Mouse (Mus musculus) large intestine, adult 2 months (tissue): ENCODE data around the gene Pi16. TPM values are rescaled to one million over a fixed set of nuclear protein-coding genes. Genes with fewer than 3 reads are reported as not detected.
A peak's percentile ranks its signal among the peaks of the same experiment; 100 is the strongest.
"Not testable (repeated sequence)": the region's sequence is repeated elsewhere in the genome, so short reads cannot be mapped to it uniquely, and the experiment has no call there.

Experiments
- DNase-seq: peaks from one replicate; pipeline ENCODE4 v3.0.0-alpha.2; 2012; ENCODE audit warnings: low read depth, low spot score
- WGBS: fragments of 180-500 bp; shearing (Covaris S2); methylation state at CpG from one replicate; pipeline ENCODE4 v1.1.7; 2018; 5-methylcytosine and 5-hydroxymethylcytosine counted together
- polyA plus RNA-seq: library from polyadenylated mRNA; depleted of rRNA; stranded (reverse); fragments of >200 nt; gene quantifications from 2 replicates; pipeline ENCODE4 v1.2.3, GENCODE M21; 2012; rRNA removed

The Pi16 gene
- 1.4 and 1.5 TPM in 2 replicates for polyA plus RNA-seq

DNA sequence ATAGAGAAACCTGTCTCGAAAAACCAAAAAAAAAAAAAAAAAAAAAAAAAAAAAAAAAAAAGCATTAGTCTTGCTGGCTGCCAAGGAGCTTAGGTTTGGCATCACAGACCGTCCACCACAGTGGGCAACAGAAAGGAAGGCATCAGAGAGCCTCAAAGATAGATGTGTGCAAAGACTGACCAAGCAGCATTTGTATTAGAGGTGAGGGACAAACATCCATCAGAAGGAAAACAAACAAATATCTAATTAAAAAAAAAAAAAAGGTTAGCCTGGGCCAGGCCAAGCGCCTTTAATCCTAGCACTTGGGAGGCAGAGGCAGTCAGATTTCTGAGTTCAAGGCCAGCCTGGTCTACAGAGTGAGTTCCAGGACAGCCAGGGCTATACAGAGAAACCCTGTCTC, at the start of gene Pi16:
Pi16 (plus strand) TSS at position 301 of the 400 bp plus-strand sequence.
- WGBS = 81% methylated on average over 3 of the region's 3 CpGs
- DNase-seq = not testable (repeated sequence)

DNA sequence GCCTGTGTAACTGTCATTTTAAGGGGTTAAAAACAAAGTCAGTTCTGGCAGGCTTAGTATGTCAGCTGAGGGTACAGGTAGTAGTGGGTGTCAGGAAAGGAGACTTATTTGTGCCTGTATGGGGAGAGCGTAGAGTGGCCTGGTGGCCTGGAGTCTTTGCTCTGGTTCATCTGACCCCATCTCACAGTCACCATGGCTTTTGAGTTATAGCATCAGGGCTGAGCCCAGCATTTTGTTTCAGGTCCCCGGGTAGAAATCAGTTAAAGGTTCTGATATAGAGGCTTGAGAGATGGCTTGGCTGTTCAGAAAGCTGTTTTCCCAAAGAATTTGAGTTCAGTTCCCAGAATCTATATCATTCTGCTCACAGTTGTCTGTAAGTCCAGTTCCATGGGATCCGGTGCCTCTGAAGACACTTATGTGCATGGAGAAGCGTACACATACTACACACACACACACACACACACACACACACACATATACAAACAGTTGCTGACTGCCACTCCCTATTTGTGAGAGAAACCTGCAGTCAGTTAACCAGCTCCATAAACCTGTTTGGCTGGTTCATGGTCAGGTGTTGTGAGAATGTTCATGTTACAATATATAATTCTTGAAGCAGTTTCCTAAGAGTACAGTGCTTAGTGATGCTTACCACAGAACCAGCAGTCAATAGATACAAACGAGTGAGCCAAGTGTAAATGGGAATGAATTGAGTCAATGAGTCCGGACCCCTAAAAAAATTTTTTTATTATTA, 49.4 kb upstream of the Pi16 start:
- 27% methylated on average over 6 of the region's 6 CpGs for WGBS

DNA sequence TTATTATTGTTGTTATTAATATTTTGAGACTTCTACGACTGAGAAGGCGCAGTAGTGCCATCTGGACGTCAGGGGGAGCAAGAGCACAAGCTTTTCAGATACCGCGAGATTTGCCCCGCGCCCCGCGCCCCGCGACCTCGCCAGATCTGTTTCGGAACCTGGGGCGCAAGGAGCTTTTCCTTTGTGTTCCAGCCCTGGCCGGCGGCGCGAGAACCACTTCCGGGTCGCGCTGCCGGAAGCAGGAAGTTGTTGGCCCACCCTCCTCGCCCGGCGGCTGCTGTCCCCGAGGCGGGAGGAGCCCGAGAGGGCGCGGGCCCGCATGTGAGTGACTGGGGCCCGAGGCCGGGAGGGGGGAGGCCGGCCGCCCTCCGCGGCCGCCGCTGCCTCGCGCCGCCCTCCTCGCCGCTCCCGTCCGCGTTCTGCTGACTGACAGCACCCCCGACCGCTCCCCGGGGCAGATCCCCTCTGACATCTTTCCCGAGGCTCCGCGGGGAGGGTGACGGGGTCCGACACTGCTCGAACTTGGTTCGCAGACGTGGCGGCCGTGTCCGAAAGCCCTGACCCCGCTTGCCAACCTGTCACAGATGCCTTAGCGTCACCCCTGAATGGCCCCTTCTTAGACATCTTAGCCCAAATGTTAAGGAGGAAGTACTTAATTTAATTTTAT, 48.7 kb upstream of the Pi16 start, which contains the start of gene BC004004:
BC004004 (plus strand) TSS at position 107 of the 667 bp plus-strand sequence.
- DNase-seq = no peak
- under 1% methylated on average over 51 of the region's 63 CpGs for WGBS

More for the DNA sequence above, 49.4 kb upstream of the Pi16 start:
- peak; percentile 73 for DNase-seq

DNA sequence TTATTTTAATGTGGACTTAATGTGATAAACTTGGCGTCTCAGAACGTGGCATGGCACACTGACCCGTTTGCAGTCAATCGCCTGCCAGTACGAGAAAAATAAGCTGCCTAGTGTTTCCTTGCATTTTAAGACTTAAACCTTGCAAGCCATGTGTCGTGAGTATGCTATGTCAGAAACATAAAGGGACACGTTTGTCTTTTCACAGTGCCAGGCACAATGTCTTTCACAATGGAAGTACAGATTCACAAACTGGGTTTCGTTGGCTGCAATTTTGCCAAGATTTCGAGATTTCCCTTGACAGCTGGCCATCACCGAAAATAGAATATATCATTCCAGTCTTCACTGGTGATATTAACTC, 48.2 kb upstream of the Pi16 start:
- WGBS = 7% methylated on average over 10 of the region's 10 CpGs
- no peak for DNase-seq

DNA sequence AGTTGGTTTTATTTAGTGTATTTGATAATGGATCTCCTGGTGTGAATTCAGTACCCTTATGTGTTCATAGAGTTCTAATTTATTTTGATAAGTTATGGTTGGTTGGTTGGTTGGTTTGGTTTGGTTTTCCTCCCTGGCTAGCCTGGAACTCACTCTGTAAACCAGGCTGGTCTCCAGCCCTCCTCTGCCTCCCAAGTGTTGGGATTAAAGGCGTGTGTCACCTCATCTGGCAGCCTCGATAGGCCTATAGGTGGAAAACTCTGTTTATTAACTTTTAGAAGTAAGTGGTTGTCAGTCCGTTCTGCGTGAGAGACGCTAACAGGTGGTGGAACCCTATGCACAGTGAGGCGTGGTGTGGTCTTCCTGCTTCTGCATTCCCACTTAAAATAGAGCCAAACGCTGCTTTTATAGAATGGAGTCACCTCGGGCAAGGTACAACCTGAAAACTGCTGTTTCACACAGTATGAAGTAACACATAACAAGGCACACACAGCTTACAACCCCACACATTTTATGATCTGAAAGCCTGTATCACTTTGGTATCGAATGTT, 47.3 kb upstream of the Pi16 start:
- 61% methylated on average over 9 of the region's 9 CpGs for WGBS
- DNase-seq = no peak

DNA sequence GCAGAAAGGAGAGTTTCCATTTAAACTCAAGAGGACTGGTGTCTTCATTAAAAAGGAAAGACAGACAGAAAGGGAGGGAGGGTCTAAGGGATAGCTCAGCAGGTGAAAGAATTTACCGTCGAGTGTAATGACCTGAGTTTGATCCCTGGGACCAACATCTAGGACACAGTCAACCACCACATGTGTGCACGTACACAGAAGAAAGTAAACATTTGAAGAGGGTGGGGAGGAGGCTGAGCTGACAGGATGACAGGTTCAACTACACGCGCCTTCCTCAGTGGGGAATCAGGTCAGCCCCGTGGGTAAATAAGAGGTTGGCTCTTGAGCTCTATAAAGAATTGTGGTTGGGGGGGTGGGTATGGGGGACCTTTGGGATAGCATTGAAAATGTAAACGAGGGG, 44.3 kb upstream of the Pi16 start:
- WGBS = 52% methylated on average over 7 of the region's 7 CpGs
- no peak for DNase-seq

DNA sequence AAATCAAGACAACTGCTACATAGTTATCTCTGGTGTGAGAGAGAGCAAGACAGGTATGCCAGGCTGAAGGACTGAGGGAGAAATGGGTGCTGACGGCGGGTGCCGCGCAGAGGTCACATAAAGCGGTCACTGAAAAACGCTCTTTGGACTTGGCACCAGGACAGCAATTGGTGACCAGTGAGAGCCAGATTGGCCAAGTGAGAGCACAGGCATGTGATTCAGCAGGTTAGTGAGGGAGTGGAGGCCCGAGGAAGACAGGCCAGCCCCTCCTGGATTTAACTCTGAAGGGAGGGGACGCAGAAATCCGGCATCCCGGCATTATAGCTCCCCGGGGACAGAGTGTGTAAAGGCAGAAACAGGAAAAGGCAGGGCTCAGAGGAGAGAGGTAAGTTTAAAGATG, 43.6 kb upstream of the Pi16 start:
- DNase-seq = no peak
- 46% methylated on average over 11 of the region's 11 CpGs for WGBS

DNA sequence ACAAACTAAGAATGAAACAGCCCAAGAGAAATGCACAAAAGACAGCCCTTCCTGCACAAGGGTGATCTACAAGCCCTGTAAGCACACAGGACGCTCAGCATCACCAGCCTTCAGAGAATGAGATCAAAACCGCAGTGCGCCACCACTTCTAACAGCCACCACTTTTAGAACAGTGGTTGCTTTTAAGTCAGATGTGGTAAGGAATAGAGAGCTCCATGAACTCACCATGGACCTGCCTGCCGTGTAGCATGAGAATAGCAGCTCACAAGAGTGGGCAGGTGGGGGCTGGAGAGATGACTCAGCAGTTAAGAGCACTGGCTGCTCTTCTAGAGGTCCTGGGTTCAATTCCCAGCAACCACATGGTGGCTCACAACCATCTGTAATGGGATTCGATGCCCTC, 37.1 kb upstream of the Pi16 start:
- no peak for DNase-seq
- 97% methylated on average over 5 of the region's 5 CpGs for WGBS

DNA sequence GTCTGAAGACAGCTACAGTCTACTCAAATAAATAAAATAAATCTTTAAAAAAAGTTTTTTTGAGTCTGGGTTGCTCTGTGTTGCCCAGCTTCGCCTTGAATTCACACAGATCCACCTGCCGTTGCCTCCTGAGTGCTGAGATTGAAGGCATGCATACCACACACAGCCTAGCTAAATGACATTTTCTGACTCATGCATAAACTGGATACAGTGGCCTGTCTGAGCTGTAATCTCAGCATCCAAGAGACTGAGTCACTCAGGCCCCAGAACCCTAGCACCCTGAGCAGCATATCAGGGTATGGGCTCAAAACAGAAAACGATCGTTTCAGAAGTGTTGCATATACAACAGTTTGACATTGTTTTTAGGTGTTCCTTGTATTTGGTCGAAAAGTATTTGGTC, 35.9 kb upstream of the Pi16 start:
- DNase-seq = no peak
- 80% methylated on average over 5 of the region's 5 CpGs for WGBS

DNA sequence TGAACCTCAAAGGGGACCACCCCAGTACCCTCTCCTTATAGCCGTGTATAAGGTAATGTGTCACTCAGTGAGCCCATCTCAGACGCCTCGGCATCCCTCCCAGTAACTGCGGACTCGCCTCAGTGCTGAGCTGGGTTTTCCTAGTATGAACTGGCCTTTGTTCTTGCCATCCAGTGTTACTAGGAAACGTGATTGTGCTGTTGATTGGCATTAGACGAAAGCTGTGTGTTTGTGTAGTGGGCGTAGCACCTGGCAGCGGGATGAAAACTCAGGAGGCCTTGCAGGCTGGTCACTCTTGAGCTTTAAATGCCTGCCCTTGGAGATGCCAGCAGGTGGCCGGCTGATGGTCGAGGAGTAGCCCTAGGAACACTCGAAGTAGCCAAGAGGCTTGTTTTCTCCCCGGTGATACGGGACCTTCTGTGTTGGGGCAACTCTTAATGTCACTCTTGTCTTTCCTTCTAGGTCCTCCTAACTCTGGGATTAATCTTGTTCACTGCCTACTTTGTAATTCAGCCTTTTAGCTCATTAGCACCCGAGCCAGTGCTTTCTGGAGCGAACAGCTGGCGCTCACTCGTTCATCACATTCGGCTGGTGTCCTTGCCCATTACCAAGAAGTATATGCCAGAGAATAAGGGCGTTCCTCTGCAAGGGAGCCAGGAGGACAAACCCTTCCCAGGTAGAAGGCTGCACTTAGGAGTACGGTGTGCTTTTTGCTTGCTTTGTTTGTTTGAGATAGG, 35.1 kb upstream of the Pi16 start:
- WGBS = 55% methylated on average over 21 of the region's 21 CpGs
- DNase-seq = no peak

DNA sequence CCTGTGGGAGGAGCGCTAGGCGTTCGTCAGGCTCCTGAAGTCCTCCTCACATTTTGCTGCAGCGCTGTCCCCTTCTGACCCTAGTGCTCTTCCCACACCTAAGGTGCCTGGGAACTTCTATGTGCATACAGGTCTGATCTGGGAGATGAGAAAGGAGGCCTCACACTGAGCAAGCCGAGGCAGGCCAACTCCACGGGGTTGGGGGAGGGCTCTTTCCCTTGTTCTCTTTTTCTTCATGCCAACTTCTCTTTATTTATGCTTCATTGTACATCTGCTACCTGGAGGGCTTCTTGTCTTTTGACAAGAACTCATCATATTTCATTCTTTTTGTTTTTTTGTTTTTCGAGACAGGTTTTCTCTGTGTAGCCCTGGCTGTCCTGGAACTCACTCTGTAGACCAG, 25.7 kb upstream of the Pi16 start:
- WGBS = 89% methylated on average over 7 of the region's 7 CpGs
- no peak for DNase-seq

DNA sequence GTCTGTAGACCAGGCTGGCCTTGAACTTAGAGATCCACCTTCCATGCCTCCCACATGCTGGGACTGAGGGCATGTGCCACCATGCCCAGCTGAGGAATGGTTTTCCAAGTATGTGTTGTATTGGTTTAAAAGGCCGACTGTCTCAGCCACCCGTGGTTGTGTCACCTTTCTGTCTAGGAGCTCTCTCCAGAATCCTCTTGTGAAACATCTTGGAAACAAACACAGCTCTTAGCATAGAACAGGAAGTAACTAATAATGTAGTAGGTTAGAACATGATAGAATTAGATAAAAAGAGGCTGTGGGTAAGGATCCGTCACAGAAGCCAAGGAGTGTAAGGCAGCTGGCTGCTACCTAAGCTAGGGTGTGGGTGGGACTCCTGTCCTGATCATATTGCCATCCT, 24.5 kb upstream of the Pi16 start:
- DNase-seq = no peak
- 66% methylated on average over 3 of the region's 3 CpGs for WGBS

DNA sequence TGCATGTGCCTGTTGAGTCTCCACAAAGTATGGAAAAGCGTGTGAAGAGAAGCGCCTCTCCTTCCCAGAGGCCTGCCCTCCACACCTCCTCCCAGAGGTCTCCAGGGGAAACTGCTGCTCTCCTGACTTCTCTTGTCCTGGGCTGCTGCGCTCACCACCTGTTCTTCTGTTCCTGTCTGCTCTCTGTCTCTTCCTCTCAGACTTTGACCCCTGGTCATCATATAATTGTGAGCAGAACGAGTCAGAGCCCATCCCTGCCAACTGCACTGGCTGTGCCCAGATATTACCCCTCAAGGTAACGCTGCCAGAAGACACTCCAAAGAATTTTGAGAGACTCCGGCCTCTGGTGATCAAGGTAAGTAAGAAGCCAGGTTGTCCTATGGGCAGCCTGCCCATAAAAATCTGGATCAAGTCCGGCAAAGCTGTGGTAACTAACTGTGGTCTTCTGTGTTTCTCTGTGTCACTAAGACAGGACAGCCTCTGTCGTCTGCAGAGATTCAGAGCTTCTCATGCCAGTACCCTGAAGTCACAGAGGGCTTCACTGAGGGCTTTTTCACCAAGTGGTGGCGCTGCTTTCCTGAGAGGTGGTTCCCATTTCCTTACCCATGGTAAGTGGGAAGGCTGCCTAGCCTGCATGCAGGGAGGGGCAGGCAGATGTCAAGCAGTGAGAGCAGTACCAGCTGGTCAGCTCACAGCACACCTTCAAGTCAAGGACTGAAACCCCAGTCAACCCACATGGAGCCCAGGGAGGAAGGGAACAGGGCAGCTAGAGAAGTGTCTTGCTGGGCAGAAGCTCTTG, 23.5 kb upstream of the Pi16 start:
- DNase-seq = peak; percentile 76
- WGBS = 34% methylated on average over 9 of the region's 9 CpGs

DNA sequence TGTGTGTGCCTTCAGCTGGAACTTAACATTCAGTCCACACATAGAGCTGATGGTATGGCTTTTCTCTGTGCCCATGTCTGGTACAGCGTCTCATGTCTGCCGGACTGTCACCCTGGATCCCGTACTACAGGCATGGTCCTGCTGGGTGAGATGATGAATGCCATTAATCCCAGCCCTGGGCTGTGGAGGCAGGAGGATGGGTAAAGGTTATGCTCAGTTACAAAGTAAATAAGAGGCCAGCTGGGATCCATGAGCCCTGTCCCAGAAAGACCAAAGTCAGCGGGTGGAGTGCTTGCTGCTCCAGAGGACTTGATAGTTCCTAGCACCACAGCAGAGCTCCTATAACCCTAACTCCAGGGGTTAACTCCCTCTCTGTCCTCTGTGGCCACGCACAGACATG, 21.6 kb upstream of the Pi16 start:
- 58% methylated on average over 5 of the region's 5 CpGs for WGBS
- no peak for DNase-seq

DNA sequence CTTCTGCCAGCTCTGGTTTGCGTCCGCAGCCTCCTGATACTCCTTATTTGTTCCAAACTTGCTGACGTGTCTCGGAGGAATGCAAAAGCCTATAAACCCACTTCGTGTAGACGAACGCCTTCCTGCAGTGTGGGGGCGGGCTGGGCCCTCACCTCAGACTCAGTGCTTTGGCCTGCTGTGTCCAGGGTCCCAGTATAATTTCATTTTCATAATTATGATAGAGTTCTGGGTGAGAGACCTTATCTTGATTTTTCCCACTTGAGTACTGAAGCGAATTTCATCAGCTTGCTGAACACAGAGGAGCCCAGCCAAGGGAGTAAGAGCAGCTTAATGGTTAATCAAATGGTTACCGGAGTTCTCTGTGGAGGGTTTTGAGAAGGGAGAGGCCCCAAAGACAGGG, 20.2 kb upstream of the Pi16 start:
- DNase-seq = no peak
- WGBS = 73% methylated on average over 10 of the region's 10 CpGs

DNA sequence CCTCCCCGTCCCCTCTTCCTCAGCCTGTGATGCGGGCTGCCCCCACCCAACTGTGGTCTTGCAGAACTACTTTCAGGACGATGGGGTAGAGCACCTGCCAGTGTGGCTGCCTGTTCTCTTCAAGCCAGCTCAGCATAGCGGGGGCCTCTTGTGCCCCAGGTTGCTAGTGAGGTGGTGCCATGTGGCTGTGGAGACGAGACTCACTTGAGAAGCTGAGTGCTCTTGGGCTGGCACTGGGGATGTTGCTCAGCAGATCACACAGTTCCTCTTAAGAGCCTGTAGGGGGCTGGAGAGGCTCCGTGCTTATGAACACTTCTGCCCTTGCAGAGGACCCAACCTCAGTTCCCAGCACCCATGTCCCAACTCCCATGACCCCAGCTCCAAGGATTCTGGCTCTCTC, 19.7 kb upstream of the Pi16 start:
- 80% methylated on average over 6 of the region's 6 CpGs for WGBS
- no peak for DNase-seq

DNA sequence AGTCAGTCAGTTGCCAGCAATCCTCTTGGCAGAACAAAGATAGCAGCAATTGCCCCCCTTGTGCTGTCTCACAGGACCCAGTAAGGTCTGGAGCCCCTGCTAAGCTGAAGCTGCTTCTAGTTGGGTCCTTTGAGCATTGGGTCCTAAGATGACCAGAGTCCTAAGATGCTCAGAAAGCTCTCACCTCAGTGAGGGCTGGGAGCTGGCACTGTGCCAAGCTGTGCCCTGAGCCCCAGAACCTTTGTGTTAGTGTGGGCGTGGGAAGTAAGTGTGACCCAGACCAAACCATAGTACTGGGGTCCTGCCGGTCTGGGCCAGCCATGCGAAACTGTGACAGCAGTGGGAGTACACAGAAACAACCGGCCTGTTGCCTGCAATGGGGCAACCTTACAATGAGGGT, 18.2 kb upstream of the Pi16 start:
- WGBS = 91% methylated on average over 4 of the region's 4 CpGs
- no peak for DNase-seq

DNA sequence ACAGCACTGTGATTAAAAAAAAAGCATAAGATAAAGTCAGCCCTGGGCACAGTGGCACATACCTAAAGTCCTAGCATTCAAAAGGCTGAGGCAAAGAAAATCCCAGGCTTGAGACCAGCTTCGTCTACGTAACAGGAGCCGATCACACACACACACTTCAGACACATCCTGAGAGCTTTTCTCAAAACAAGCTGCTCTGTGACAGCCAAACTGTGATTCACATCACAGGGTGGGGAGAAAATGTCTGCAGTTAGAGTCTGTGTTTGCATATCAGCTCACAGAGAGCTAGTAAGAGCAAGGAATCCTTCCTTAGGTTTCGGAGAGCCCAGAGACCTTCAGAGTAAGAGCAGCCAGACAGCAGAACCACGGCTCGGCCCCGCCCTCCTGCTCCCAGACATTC, 16.6 kb upstream of the Pi16 start:
- DNase-seq = no peak
- 84% methylated on average over 7 of the region's 7 CpGs for WGBS

DNA sequence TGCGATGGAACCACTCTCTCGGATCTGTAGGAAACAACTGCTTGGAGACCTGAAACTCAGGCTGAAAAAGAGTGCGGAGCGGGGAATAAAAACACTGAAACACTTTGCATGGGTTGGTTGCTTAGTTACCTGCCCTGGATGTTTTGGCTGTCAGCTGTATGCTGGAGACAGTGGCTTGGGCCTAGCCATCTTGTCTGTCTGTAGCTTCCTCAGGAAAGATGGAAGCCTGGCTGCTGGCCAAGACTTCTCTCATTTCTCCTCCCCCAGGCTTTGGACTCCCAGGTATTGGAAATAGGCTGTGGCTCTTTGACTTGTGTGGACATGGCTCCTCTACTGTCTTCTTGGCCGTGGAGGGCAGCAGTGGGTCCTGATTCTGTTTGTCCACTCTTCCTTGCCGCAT, 16.1 kb upstream of the Pi16 start:
- DNase-seq = no peak
- WGBS = 94% methylated on average over 6 of the region's 6 CpGs

DNA sequence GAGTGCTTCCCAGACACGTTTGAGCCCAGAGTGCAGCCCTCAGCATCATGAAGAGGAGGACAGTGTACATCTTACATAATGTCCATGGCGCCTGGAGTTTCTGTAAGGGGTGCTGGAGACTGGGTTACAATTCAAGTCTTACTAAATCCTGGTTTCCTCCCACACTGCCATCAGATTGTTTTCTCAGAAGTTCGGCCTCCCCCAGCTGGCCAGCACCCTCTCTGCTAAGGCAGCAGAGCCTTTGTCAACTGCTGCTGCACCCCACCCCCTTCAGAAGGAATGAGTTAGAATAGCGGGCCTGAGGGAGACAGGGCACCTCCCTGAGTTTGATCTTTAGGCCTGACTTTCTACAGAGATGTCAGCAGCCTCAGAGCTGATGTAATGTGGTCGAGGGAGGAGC, 15.3 kb upstream of the Pi16 start:
- no peak for DNase-seq
- WGBS = 83% methylated on average over 5 of the region's 5 CpGs
